Mouse (Mus musculus) ovary, postnatal 14 days (tissue): ENCODE data around the gene Nudt12.

Source experiments
- DNase-seq: peaks from one replicate; pipeline ENCODE4 v3.0.0; 2022; ENCODE audit warnings: low spot score

Nudt12 gene

DNA sequence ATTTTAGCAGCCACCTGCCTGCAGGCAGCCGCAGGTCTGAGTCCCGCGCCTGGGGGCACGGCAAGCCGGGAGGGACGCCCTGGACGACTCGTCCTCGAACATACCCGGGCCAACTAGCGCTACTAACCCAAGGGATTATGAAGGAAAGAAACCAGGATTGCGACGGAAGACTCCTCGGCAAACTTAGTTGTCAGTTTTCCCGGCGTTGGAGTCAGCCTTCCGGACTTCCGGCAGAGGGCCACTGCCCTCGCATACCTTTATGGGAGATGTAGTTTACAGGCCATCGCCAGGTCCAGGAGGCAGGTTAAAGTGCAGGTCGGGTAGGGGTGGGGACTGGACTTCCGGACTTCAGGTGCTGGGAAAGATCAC is at the start of gene Nudt12:
Nudt12 (minus strand) TSS at position 282 of the 369 bp plus-strand sequence.
- peak; percentile 51 for DNase-seq

DNA sequence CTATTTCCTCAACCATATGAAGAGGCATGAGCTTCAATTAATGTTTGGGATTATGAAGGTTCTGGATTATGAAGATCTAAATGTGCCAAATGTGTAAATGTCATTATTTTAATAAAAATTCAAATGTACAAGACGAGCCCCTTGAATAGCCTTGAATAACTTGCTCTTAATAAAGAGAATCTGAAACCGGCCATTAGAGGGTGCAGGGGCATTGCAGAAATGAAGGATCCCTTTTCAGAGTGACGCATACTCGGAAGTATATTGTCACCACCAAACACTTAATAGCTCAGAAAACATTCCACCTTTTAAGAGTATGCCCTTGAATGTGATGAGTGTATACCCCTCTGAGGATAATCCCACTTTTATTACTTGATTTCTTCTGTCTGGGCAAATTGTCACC is 40.1 kb upstream of the Nudt12 start:
- DNase-seq, result no peak

DNA sequence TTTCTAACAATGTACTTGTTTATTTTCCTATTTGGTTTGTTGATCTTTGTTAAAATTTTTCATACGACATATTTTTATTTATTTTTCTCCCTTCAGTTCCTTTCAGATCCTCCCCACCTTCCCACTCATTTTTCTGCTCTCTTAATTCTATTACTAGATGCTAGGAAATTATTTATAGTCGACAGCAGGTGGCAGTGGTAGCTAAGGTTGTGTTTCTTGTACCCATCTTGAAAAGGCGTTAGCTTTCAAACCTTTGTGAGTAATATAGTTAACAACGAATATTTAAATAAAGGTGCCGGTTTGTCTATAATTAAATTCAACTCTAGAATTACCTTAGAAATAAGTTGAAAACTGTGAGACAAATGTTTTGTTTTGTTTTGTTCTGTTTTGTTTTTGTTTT is 26.6 kb upstream of the Nudt12 start:
- no peak for DNase-seq

DNA sequence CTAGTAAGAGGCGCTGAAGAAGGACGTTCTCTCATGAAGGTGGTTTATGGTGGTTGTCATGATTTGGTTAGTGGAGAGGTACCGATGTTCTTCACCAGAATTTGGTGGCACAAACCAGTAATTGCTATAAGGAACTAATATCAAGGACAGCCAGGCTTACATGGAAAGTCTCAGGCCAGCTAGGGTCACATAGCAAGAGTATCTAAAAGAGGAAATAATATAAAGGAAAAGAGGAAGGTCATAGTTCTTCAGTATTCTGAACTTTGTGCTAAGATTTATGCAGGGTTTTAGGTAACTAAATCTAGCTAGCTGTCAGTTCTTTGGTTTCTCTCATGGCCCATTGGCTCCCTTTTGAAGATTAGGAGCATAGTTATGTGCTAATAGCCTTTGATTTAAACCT is 20.3 kb upstream of the Nudt12 start:
- no peak for DNase-seq

DNA sequence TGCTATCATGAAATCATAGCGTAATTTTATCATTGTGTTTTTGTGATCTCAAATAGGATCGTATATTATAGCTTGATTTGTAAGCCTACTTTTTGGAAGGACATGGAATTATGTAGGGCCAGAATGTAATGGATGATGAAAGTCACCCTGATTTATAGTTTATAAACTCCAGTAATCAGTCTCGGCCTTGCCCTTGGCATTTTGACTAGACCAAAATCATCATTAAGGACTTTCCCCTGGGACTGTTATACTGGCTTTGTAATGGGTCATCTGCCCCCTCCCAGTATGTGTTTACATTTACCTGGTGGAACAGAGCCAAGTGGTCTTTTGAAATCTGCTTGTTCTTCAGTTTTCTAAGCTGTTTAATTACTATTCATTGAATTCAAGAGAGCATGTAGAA is 13.2 kb upstream of the Nudt12 start:
- DNase-seq, result no peak

DNA sequence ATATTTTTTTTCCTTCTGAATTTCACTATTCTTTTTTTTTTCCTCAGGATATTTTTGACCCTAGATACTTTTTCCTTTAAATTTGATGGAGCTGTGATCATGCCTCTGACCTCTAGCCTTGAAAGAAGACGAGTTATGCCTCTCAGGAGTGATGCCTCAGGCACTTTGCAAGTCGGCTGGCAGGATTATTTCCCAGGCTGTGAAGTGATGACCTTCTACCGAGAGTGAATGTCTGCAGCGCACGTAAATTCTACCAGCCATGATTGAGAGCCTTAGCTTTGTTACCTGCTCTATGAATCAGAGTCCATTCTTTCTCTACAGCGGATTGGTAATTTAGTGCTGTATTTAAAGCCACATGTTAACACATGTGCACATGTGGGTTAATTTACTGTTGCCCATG is 11.3 kb upstream of the Nudt12 start:
- DNase-seq, result no peak

DNA sequence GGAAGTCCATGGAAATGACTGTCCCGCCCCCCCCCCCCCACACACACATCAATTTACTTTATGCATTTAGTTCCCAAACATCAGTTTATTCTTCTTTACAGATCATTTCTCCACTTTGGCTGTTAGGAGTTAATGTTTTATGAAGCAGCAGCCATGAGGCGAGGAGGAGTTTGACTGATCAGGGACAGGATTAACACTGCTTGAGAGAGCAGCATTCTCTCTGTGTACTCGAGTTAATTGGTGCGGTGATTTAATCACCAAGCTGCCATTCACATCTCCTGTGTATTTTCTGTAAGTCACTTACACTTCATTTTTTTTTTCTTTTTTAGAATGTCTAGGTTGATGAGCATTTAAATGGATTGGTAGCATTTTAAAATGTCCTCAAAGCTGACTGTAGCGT is 10.8 kb upstream of the Nudt12 start:
- no peak for DNase-seq

DNA sequence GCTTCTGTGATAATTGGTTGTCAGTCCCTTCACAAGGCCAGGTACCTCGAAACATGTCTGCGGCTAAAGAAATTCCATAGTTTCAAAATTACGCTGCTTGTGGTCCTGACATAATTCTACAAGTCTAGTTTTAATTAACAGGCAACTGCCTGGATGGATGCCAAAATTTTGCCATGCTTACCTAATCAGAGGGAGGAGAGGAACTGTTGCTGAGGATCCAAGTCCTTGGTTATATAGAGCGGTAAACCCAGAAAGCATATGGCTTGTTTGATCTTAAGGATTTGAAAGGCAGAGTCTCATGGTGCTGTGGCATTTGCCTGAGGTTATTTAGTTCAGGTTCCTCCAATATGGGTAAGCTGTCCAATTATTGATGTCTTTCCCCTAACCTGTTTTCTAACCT is 5.5 kb upstream of the Nudt12 start:
- DNase-seq, result no peak

DNA sequence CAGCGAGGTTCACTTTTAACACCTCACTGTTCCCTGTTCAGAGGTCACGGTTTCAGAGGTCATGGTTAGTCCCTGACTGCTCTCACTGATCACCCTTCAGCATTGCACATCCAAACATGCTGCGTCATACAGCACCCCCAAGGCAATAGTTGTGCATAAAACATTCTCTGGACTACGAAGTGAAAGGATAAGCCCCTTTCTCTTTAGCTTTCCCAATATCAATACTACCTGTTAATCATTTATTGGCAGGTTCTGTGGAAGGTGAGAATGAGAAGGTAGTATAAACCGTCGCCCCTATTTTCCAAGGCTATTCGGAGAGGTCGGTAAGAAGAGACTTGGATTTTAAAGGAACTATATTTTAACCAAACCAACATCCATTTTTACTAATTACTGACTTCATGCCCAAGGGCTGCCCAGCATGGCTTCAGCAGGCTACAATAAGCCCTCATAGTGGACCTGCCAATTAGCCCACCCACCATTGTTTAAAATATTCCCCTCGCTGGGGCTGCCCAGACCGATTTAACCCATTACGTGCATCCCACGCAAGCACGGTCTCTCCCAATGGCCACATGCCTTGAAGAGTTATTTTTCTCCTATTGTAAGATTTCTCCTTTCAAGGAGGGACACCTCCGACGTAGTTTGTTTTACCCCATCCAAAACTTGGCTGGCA is 616 bp downstream of the Nudt12 start:
- DNase-seq, result no peak

DNA sequence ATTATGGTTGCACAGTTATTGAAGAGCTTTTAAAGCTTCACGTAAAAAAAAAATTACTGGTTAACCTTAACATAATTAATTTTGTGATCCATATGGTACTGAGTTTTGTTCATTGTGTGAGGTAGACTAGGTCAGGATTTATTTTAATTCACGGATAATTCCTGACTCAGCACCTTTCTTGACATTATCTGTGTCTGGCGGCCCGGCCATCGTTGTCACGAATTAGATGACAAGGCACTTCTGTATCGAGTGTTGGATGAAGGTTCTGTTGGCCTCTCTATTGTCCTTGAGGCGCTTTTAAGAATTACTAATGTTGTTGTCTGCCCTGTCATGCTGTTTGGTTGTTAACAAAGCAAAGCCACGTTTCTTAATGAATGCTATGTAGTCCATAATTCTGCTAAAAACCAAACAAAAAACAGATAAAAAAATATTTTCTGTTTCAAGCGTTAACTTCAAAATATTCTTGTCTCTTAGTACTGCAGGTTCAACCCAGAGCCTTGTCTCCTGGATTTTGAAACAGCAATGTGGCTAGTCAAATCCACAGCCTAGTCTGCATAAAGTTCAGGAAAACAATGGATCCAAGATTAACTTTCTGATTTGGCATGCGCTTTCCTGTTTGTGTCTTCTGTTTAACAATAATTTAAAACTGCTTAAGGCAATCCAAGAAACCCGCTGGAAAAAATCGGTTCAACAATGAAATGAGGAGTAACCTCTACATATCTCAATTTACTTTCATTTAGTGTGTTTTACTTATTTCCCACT is 1.4 kb downstream of the Nudt12 start:
- no peak for DNase-seq

DNA sequence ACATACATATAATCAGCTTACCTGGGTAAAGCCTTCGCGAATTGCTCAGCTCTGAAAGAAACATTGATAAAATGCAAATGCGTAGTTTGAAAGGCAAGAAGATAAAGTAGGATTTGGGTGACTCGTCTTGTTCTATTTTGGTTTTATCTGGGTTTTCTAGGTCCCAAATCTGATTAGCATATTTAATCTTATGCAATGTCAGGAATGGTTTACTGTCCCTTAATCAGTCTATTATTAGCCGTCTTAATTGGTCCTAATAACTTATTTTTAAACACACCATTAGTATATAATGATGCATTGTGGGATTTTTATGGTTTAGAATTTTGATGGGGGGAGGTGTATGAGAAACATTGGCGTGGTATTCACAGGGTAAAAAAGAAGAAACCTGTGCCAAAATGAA is 21.9 kb downstream of the Nudt12 start, which contains the start of gene Pdzph1:
Pdzph1 (minus strand) TSS at position 101 of the 400 bp plus-strand sequence.
- DNase-seq, result no peak

DNA sequence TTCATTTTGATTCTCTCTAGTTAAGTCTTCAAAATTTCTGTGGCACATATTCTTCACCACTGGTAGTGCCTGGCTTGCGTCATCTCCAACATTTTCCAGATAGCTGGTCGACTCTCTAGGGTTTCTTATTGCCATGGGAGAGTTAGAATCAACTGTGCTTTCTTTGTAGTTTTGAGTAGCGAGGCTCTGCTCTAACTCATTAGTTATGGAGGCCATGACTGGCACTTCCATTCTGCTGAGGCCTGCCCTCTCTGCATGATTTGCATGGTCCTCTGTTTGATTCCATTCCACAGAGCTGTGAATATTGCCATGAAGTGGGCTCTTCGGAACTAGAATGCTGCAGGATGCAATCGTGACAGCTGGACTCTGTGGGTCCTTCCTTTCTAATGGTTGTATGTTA is 39.9 kb downstream of the Nudt12 start:
- DNase-seq, result no peak

DNA sequence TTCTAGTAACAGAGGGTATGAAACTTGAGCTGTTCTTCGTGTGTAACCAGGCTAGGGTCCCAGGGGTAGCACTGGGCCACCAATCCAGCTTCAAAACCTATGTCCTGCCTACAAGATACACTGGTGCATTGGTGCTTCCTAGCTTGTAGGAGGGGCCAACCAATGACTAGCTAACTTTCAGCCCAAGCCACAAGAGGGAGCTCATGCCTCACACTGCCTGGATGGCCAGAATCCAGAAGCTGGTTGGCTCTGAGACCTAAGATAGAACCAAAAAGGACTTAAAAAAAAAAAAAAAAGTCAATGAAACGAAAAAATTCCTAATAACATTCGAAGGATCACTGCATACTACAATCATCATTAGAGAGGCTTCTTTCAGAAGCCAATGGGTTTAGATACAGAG is 53.3 kb downstream of the Nudt12 start:
- DNase-seq, result peak; percentile 15

DNA sequence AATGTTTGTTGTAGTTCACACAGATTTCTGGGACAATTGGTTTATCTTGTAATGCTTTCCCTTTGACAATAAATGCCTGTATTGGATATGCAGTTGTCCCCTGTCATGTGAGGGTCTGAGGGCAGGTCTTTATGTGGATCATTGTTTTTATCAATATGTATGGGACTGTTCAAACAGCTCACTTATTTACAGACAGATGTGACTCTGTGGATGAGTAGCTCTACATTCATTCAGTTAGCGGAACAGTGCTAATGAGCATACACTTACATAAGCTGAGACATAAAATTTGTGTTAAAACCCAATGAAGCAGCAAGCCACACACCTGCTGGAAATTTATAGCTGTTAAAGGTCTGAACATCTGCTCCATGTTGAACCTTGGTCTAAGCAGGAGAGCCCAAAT is 56.1 kb downstream of the Nudt12 start:
- no peak for DNase-seq
